Mouse (Mus musculus): ENCODE measurements around the gene Irak2. TPM values are rescaled to one million over a fixed set of nuclear protein-coding genes. Genes with fewer than 3 reads are reported as not detected.

The Irak2 gene
- polyA plus RNA-seq, 1 experiment from 2014 or later: 1.5 TPM

GRCm38 (mm10) chr6:113686551-113687125, 48.4 kb downstream of the Irak2 start:
- Histone ChIP-seq H3K9me3 (ENCODE audit: control insufficient read depth, low read length) (no peaks in the 10 kb centered on the region), H3K9ac (replicated peaks; ENCODE audit: low read depth, low read length) (no peak overlapping the region), H3K4me1 (ENCODE audit: control insufficient read depth, insufficient read depth, low read length) (peaks cover 6% of the 10 kb centered on the region; the same call in 1 of the 2 replicates), H3K36me3 (ENCODE audit: control insufficient read depth, insufficient read depth, low read length) (no peaks in the 10 kb centered on the region), H3K4me3 (ENCODE audit: low read depth, low read length) (no peak overlapping the region), H3K27ac (ENCODE audit: low read depth, low read length) (no peak overlapping the region), H3K4me2 (ENCODE audit: low read depth, low read length) (no peak overlapping the region), H3K27me3 (ENCODE audit: control insufficient read depth, insufficient read depth, low read length) (no peaks in the 10 kb centered on the region)
- no peak for ATAC-seq (ENCODE audit: low read depth)
- 51% methylated on average over 8 of the region's 8 CpGs for WGBS

- ATAC-seq (ENCODE audit: low read depth): peak; percentile 31; the same call in 1 of the 2 replicates
Observed at GRCm38 (mm10) chr6:113690008-113690399, 51.7 kb downstream of the Irak2 start.

GRCm38 (mm10) chr6:113690400-113691083, 52.3 kb downstream of the Irak2 start:
- Histone ChIP-seq H3K4me3 (ENCODE audit: low read depth, low read length) (no peak overlapping the region), H3K4me1 (ENCODE audit: control insufficient read depth, insufficient read depth, low read length) (peaks cover 6% of the 10 kb centered on the region; the same call in 1 of the 2 replicates), H3K9me3 (ENCODE audit: control insufficient read depth, low read length) (no peaks in the 10 kb centered on the region), H3K27me3 (ENCODE audit: control insufficient read depth, insufficient read depth, low read length) (no peaks in the 10 kb centered on the region), H3K36me3 (ENCODE audit: control insufficient read depth, insufficient read depth, low read length) (no peaks in the 10 kb centered on the region), H3K4me2 (ENCODE audit: low read depth, low read length) (peak overlapping the region; percentile 16; the same call in 1 of the 2 replicates), H3K9ac (replicated peaks; ENCODE audit: low read depth, low read length) (no peak overlapping the region), H3K27ac (ENCODE audit: low read depth, low read length) (peak overlapping the region; percentile 11)
- ATAC-seq (ENCODE audit: low read depth): peak; percentile 24; the same call in 1 of the 2 replicates
- 7% methylated on average over 14 of the region's 14 CpGs for WGBS

More at GRCm38 (mm10) chr6:113690008-113690399, 51.7 kb downstream of the Irak2 start:
- H3K36me3 ChIP-seq (ENCODE audit: control insufficient read depth, insufficient read depth, low read length): no peaks in the 10 kb centered on the region
- no peak overlapping the region for H3K27ac ChIP-seq (ENCODE audit: low read depth, low read length)
- H3K9me3 ChIP-seq (ENCODE audit: control insufficient read depth, low read length): no peaks in the 10 kb centered on the region
- WGBS: 7% methylated on average over 7 of the region's 7 CpGs
- no peaks in the 10 kb centered on the region for H3K27me3 ChIP-seq (ENCODE audit: control insufficient read depth, insufficient read depth, low read length)
- no peak overlapping the region; the same call in 1 of the 2 replicates for H3K4me2 ChIP-seq (ENCODE audit: low read depth, low read length)
- H3K4me3 ChIP-seq (ENCODE audit: low read depth, low read length): no peak overlapping the region
- H3K9ac ChIP-seq (replicated peaks; ENCODE audit: low read depth, low read length): no peak overlapping the region
- H3K4me1 ChIP-seq (ENCODE audit: control insufficient read depth, insufficient read depth, low read length): peaks cover 6% of the 10 kb centered on the region; the same call in 1 of the 2 replicates

GRCm38 (mm10) chr6:113691084-113691462, 52.8 kb downstream of the Irak2 start:
- H3K9ac ChIP-seq (replicated peaks; ENCODE audit: low read depth, low read length): no peak overlapping the region

GRCm38 (mm10) chr6:113692661-113693133, 54.4 kb downstream of the Irak2 start:
- Histone ChIP-seq H3K4me1 (ENCODE audit: control insufficient read depth, insufficient read depth, low read length) (peaks cover 9% of the 10 kb centered on the region; the same call in 1 of the 2 replicates), H3K4me3 (ENCODE audit: low read depth, low read length) (no peak overlapping the region), H3K9me3 (ENCODE audit: control insufficient read depth, low read length) (no peaks in the 10 kb centered on the region), H3K4me2 (ENCODE audit: low read depth, low read length) (no peak overlapping the region), H3K27ac (ENCODE audit: low read depth, low read length) (no peak overlapping the region), H3K9ac (replicated peaks; ENCODE audit: low read depth, low read length) (no peak overlapping the region), H3K36me3 (ENCODE audit: control insufficient read depth, insufficient read depth, low read length) (no peaks in the 10 kb centered on the region), H3K27me3 (ENCODE audit: control insufficient read depth, insufficient read depth, low read length) (no peaks in the 10 kb centered on the region)
- ATAC-seq (ENCODE audit: low read depth): no peak
- WGBS: 79% methylated on average over 5 of the region's 5 CpGs

More at GRCm38 (mm10) chr6:113691084-113691462, 52.8 kb downstream of the Irak2 start:
- Histone ChIP-seq H3K27me3 (ENCODE audit: control insufficient read depth, insufficient read depth, low read length) (no peaks in the 10 kb centered on the region), H3K27ac (ENCODE audit: low read depth, low read length) (peak overlapping the region; percentile 11), H3K4me3 (ENCODE audit: low read depth, low read length) (no peak overlapping the region), H3K36me3 (ENCODE audit: control insufficient read depth, insufficient read depth, low read length) (no peaks in the 10 kb centered on the region), H3K4me2 (ENCODE audit: low read depth, low read length) (no peak overlapping the region), H3K4me1 (ENCODE audit: control insufficient read depth, insufficient read depth, low read length) (peaks cover 7% of the 10 kb centered on the region; the same call in 1 of the 2 replicates), H3K9me3 (ENCODE audit: control insufficient read depth, low read length) (no peaks in the 10 kb centered on the region)
- ATAC-seq (ENCODE audit: low read depth): no peak
- 84% methylated on average over 4 of the region's 4 CpGs for WGBS

GRCm38 (mm10) chr6:113693377-113693776, 55.1 kb downstream of the Irak2 start:
- ATAC-seq (ENCODE audit: low read depth): no peak

GRCm38 (mm10) chr6:113695203-113695602, 56.9 kb downstream of the Irak2 start:
- peaks cover 20% of the 10 kb centered on the region for H3K4me1 ChIP-seq (ENCODE audit: control insufficient read depth, insufficient read depth, low read length)
- no peak for ATAC-seq (ENCODE audit: low read depth)
- no peaks in the 10 kb centered on the region for H3K27me3 ChIP-seq (ENCODE audit: control insufficient read depth, insufficient read depth, low read length)
- no peaks in the 10 kb centered on the region for H3K36me3 ChIP-seq (ENCODE audit: control insufficient read depth, insufficient read depth, low read length)
- no peak overlapping the region for H3K4me2 ChIP-seq (ENCODE audit: low read depth, low read length)
- H3K4me3 ChIP-seq (ENCODE audit: low read depth, low read length): no peak overlapping the region
- H3K9me3 ChIP-seq (ENCODE audit: control insufficient read depth, low read length): no peaks in the 10 kb centered on the region
- no peak overlapping the region for H3K27ac ChIP-seq (ENCODE audit: low read depth, low read length)
- 86% methylated on average over 1 of the region's 1 CpGs for WGBS
- no peak overlapping the region for H3K9ac ChIP-seq (replicated peaks; ENCODE audit: low read depth, low read length)

More at GRCm38 (mm10) chr6:113693377-113693776, 55.1 kb downstream of the Irak2 start:
- no peaks in the 10 kb centered on the region for H3K36me3 ChIP-seq (ENCODE audit: control insufficient read depth, insufficient read depth, low read length)
- H3K4me1 ChIP-seq (ENCODE audit: control insufficient read depth, insufficient read depth, low read length): peaks cover 15% of the 10 kb centered on the region
- H3K27me3 ChIP-seq (ENCODE audit: control insufficient read depth, insufficient read depth, low read length): no peaks in the 10 kb centered on the region
- no peak overlapping the region for H3K4me2 ChIP-seq (ENCODE audit: low read depth, low read length)
- no peak overlapping the region for H3K4me3 ChIP-seq (ENCODE audit: low read depth, low read length)
- H3K9me3 ChIP-seq (ENCODE audit: control insufficient read depth, low read length): no peaks in the 10 kb centered on the region
- no peak overlapping the region for H3K9ac ChIP-seq (replicated peaks; ENCODE audit: low read depth, low read length)
- no peak overlapping the region for H3K27ac ChIP-seq (ENCODE audit: low read depth, low read length)
- WGBS: 95% methylated on average over 5 of the region's 5 CpGs

- peak overlapping the region; percentile 62 for H3K4me2 ChIP-seq (ENCODE audit: low read depth, low read length)
- H3K9me3 ChIP-seq (ENCODE audit: control insufficient read depth, low read length): no peaks in the 10 kb centered on the region
- no peak overlapping the region for H3K27ac ChIP-seq (ENCODE audit: low read depth, low read length)
- H3K4me1 ChIP-seq (ENCODE audit: control insufficient read depth, insufficient read depth, low read length): peaks cover 19% of the 10 kb centered on the region
- peak overlapping the region; percentile 48; the same call in 1 of the 2 replicates for H3K9ac ChIP-seq (replicated peaks; ENCODE audit: low read depth, low read length)
- H3K27me3 ChIP-seq (ENCODE audit: control insufficient read depth, insufficient read depth, low read length): no peaks in the 10 kb centered on the region
- ATAC-seq (ENCODE audit: low read depth): no peak
- peak overlapping the region; percentile 84; the same call in 1 of the 2 replicates for H3K4me3 ChIP-seq (ENCODE audit: low read depth, low read length)
- no peaks in the 10 kb centered on the region for H3K36me3 ChIP-seq (ENCODE audit: control insufficient read depth, insufficient read depth, low read length)
- 63% methylated on average over 4 of the region's 4 CpGs for WGBS
Observed at GRCm38 (mm10) chr6:113695766-113696355, 57.6 kb downstream of the Irak2 start.
